Mouse (Mus musculus): ENCODE measurements around the gene Prrxl1. TPM values are rescaled to one million over a fixed set of nuclear protein-coding genes. Genes with fewer than 3 reads are reported as not detected.

Gene Prrxl1
- 0.22 and 0.54 TPM in 2 replicates for polyA plus RNA-seq (2015; fragmentation: Nextera tagmentation; extraction: Ambion mirVana)

- ATAC-seq: peak; percentile 42; the same call in 1 of the 2 replicates
- H3K4me1 ChIP-seq: peaks cover 29% of the 10 kb centered on the region
- peak within 1 kb of the TSS; percentile 59 for H3K4me2 ChIP-seq
- H3K9ac ChIP-seq: peak within 1 kb of the TSS; percentile 39; the same call in 1 of the 2 replicates
- peak within 1 kb of the TSS; percentile 35 for H3K4me3 ChIP-seq
- H3K36me3 ChIP-seq (ENCODE audit: poor library complexity, severe bottlenecking): no peaks in the 10 kb centered on the region
- H3K9me3 ChIP-seq (replicated peaks): no peaks in the 10 kb centered on the region
- H3K27me3 ChIP-seq: peaks cover 94% of the 10 kb centered on the region
- WGBS: 1% methylated on average over 53 of the region's 53 CpGs
- no peak within 1 kb of the TSS for H3K27ac ChIP-seq
Observed at GRCm38 (mm10) chr14:32599290-32600041, at the start of gene Prrxl1. Prrxl1 (plus strand) TSS chr14:32599407.

GRCm38 (mm10) chr14:32551854-32552253 lies 47.4 kb upstream of the Prrxl1 start:
- Histone ChIP-seq H3K36me3 (ENCODE audit: poor library complexity, severe bottlenecking) (peaks cover 56% of the 10 kb centered on the region), H3K9me3 (replicated peaks) (no peaks in the 10 kb centered on the region), H3K9ac (no peak overlapping the region), H3K4me1 (no peaks in the 10 kb centered on the region), H3K4me2 (no peak overlapping the region), H3K4me3 (no peak overlapping the region), H3K27me3 (no peaks in the 10 kb centered on the region), H3K27ac (no peak overlapping the region)
- no peak for ATAC-seq
- 80% methylated on average over 5 of the region's 5 CpGs for WGBS

GRCm38 (mm10) chr14:32553198-32553903 lies 45.9 kb upstream of the Prrxl1 start:
- Histone ChIP-seq H3K9ac (no peak overlapping the region), H3K9me3 (replicated peaks) (no peaks in the 10 kb centered on the region), H3K36me3 (ENCODE audit: poor library complexity, severe bottlenecking) (peaks cover 54% of the 10 kb centered on the region), H3K4me2 (no peak overlapping the region), H3K4me1 (no peaks in the 10 kb centered on the region), H3K4me3 (no peak overlapping the region), H3K27ac (no peak overlapping the region), H3K27me3 (no peaks in the 10 kb centered on the region)
- ATAC-seq: no peak
- 58% methylated on average over 10 of the region's 10 CpGs for WGBS

GRCm38 (mm10) chr14:32554860-32555526 lies 44.2 kb upstream of the Prrxl1 start:
- Histone ChIP-seq H3K4me3 (no peak overlapping the region), H3K9me3 (replicated peaks) (no peaks in the 10 kb centered on the region), H3K4me1 (no peaks in the 10 kb centered on the region), H3K27me3 (no peaks in the 10 kb centered on the region), H3K9ac (no peak overlapping the region), H3K36me3 (ENCODE audit: poor library complexity, severe bottlenecking) (peaks cover 63% of the 10 kb centered on the region), H3K4me2 (no peak overlapping the region), H3K27ac (no peak overlapping the region)
- WGBS: 83% methylated on average over 8 of the region's 8 CpGs
- no peak for ATAC-seq

- WGBS: 100% methylated on average over 3 of the region's 3 CpGs
- H3K9ac ChIP-seq: no peak overlapping the region
Observed at GRCm38 (mm10) chr14:32561428-32561827, 37.8 kb upstream of the Prrxl1 start.

GRCm38 (mm10) chr14:32563661-32564060 lies 35.5 kb upstream of the Prrxl1 start:
- Histone ChIP-seq H3K27me3 (no peaks in the 10 kb centered on the region), H3K4me2 (no peak overlapping the region), H3K4me3 (no peak overlapping the region), H3K4me1 (no peaks in the 10 kb centered on the region), H3K9me3 (replicated peaks) (no peaks in the 10 kb centered on the region), H3K27ac (no peak overlapping the region), H3K9ac (no peak overlapping the region), H3K36me3 (ENCODE audit: poor library complexity, severe bottlenecking) (peaks cover 87% of the 10 kb centered on the region)
- 84% methylated on average over 6 of the region's 6 CpGs for WGBS
- ATAC-seq: no peak

More at GRCm38 (mm10) chr14:32561428-32561827, 37.8 kb upstream of the Prrxl1 start:
- no peak overlapping the region for H3K4me3 ChIP-seq
- peaks cover 82% of the 10 kb centered on the region for H3K36me3 ChIP-seq (ENCODE audit: poor library complexity, severe bottlenecking)
- ATAC-seq: no peak
- H3K4me2 ChIP-seq: no peak overlapping the region
- H3K9me3 ChIP-seq (replicated peaks): no peaks in the 10 kb centered on the region
- H3K27me3 ChIP-seq: no peaks in the 10 kb centered on the region
- no peak overlapping the region for H3K27ac ChIP-seq
- no peaks in the 10 kb centered on the region for H3K4me1 ChIP-seq

GRCm38 (mm10) chr14:32572519-32572918 lies 26.7 kb upstream of the Prrxl1 start:
- H3K9ac ChIP-seq: no peak overlapping the region
- H3K36me3 ChIP-seq (ENCODE audit: poor library complexity, severe bottlenecking): peaks cover 75% of the 10 kb centered on the region
- ATAC-seq: no peak
- no peak overlapping the region for H3K27ac ChIP-seq
- no peaks in the 10 kb centered on the region for H3K27me3 ChIP-seq
- WGBS: 48% methylated on average over 8 of the region's 8 CpGs
- H3K4me2 ChIP-seq: no peak overlapping the region
- no peaks in the 10 kb centered on the region for H3K9me3 ChIP-seq (replicated peaks)
- no peak overlapping the region for H3K4me3 ChIP-seq
- H3K4me1 ChIP-seq: no peaks in the 10 kb centered on the region

GRCm38 (mm10) chr14:32578420-32578819 lies 20.8 kb upstream of the Prrxl1 start:
- H3K4me1 ChIP-seq: no peaks in the 10 kb centered on the region
- peaks cover 41% of the 10 kb centered on the region for H3K36me3 ChIP-seq (ENCODE audit: poor library complexity, severe bottlenecking)
- no peak overlapping the region for H3K4me3 ChIP-seq
- no peak overlapping the region for H3K27ac ChIP-seq
- H3K9ac ChIP-seq: no peak overlapping the region
- H3K27me3 ChIP-seq: no peaks in the 10 kb centered on the region
- no peak overlapping the region for H3K4me2 ChIP-seq
- no peak for ATAC-seq
- WGBS: 96% methylated on average over 2 of the region's 2 CpGs
- H3K9me3 ChIP-seq (replicated peaks): no peaks in the 10 kb centered on the region

- Histone ChIP-seq H3K9me3 (replicated peaks) (no peaks in the 10 kb centered on the region), H3K4me1 (no peaks in the 10 kb centered on the region), H3K4me2 (no peak overlapping the region), H3K27ac (no peak overlapping the region), H3K27me3 (0 out of 2 replicates have a peak, but pooled peaks cover 1% of the 10 kb centered on the region), H3K4me3 (no peak overlapping the region), H3K9ac (no peak overlapping the region), H3K36me3 (ENCODE audit: poor library complexity, severe bottlenecking) (no peaks in the 10 kb centered on the region)
- 94% methylated on average over 9 of the region's 9 CpGs for WGBS
- ATAC-seq: no peak
Observed at GRCm38 (mm10) chr14:32583696-32584095, 15.5 kb upstream of the Prrxl1 start.

- 11% methylated on average over 10 of the region's 10 CpGs for WGBS
- no peak overlapping the region for H3K4me2 ChIP-seq
- no peak overlapping the region for H3K4me3 ChIP-seq
- no peak overlapping the region for H3K27ac ChIP-seq
- H3K4me1 ChIP-seq: no peaks in the 10 kb centered on the region
- no peak overlapping the region for H3K9ac ChIP-seq
- H3K9me3 ChIP-seq (replicated peaks): no peaks in the 10 kb centered on the region
- H3K27me3 ChIP-seq: peaks cover 11% of the 10 kb centered on the region; the same call in 1 of the 2 replicates
- H3K36me3 ChIP-seq (ENCODE audit: poor library complexity, severe bottlenecking): no peaks in the 10 kb centered on the region
- peak; percentile 67 for ATAC-seq
Observed at GRCm38 (mm10) chr14:32587013-32587784, 12.0 kb upstream of the Prrxl1 start.

- Histone ChIP-seq H3K4me1 (no peaks in the 10 kb centered on the region), H3K27ac (no peak overlapping the region), H3K4me3 (no peak overlapping the region), H3K9me3 (replicated peaks) (no peaks in the 10 kb centered on the region), H3K9ac (no peak overlapping the region), H3K4me2 (no peak overlapping the region), H3K27me3 (peaks cover 38% of the 10 kb centered on the region), H3K36me3 (ENCODE audit: poor library complexity, severe bottlenecking) (no peaks in the 10 kb centered on the region)
- 75% methylated on average over 3 of the region's 3 CpGs for WGBS
- no peak for ATAC-seq
Observed at GRCm38 (mm10) chr14:32590377-32590776, 8.8 kb upstream of the Prrxl1 start.

Data from forebrain, embryonic 13.5 days (tissue).